Mouse (Mus musculus): ENCODE measurements at regions not wholly inside any gene's neighbourhood (a gene's known extent, or its start where the extent isn't known, plus 50 kb on each side); places are given as distances from the start of the nearest gene placed in this dataset.
"Not testable (repeated sequence)": the region's sequence is repeated elsewhere in the genome, so short reads cannot be mapped to it uniquely, and the experiment has no call there.

- Histone ChIP-seq H3K36me3 (no peaks in the 10 kb centered on the region), H3K4me1 (no peaks in the 10 kb centered on the region), H3K9me3 (replicated peaks) (no peaks in the 10 kb centered on the region), H3K4me2 (replicated peaks) (no peak overlapping the region), H3K27ac (no peak overlapping the region), H3K9ac (no peak overlapping the region), H3K27me3 (no peaks in the 10 kb centered on the region), H3K4me3 (no peak overlapping the region)
- WGBS = 85% methylated on average over 2 of the region's 2 CpGs
- ATAC-seq (ENCODE audit: low FRiP score) = no peak
Observed at GRCm38 (mm10) chr5:4248422-4248821, 56.3 kb downstream of the Mterf1b start.

GRCm38 (mm10) chr5:4254280-4254679 lies 62.1 kb downstream of the Mterf1b start:
- H3K9ac ChIP-seq; H3K27me3 ChIP-seq; H3K4me1 ChIP-seq; H3K27ac ChIP-seq; H3K4me3 ChIP-seq; H3K9me3 ChIP-seq (replicated peaks); H3K36me3 ChIP-seq; H3K4me2 ChIP-seq (replicated peaks); ATAC-seq (ENCODE audit: low FRiP score): not testable (repeated sequence)
- 91% methylated on average over 5 of the region's 5 CpGs for WGBS

DNA sequence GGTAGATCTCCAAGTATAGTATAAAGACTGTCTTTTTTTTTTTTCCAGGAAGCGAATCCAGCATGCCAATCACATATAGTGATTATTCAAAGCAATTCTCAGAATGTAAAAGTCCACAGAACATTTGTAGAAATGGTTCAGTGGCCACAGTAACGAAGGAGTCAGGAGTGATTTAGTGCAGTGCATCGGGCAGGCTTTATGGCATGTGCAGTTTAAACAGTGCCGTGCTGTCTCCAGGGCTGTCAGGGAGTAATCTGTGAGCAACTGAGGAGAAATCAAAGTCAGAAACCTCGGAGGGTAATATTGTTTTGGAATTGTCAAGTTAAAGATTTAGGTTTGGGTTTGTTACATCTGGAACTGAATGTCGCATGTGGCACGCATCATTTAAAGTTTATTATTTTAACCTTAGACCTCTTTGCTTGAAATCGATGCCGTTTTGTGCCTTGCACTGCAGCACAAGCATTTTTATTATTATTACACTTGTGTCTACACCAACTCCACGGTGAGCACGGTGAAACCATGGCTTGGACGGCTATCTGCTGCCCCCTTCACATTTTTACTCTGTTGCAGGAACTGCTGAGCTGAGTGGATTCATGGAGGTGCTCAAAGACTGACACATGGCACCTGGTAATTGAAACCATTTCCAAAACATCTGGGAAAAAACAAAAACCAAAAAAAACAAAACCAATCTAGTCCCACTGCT lies 65.0 kb downstream of the Mterf1b start:
- no peaks in the 10 kb centered on the region for H3K36me3 ChIP-seq
- no peak overlapping the region for H3K27ac ChIP-seq
- no peak for ATAC-seq (ENCODE audit: low FRiP score)
- H3K27me3 ChIP-seq = no peaks in the 10 kb centered on the region
- H3K9me3 ChIP-seq (replicated peaks) = no peaks in the 10 kb centered on the region
- WGBS = 58% methylated on average over 12 of the region's 12 CpGs
- H3K4me3 ChIP-seq = no peak overlapping the region
- H3K9ac ChIP-seq = no peak overlapping the region
- no peak overlapping the region for H3K4me2 ChIP-seq (replicated peaks)
- no peaks in the 10 kb centered on the region for H3K4me1 ChIP-seq

GRCm38 (mm10) chr5:4259260-4259659 lies 67.1 kb downstream of the Mterf1b start:
- H3K4me3 ChIP-seq = no peak overlapping the region
- no peaks in the 10 kb centered on the region for H3K27me3 ChIP-seq
- no peak overlapping the region for H3K27ac ChIP-seq
- no peaks in the 10 kb centered on the region for H3K9me3 ChIP-seq (replicated peaks)
- no peaks in the 10 kb centered on the region for H3K4me1 ChIP-seq
- no peak for ATAC-seq (ENCODE audit: low FRiP score)
- H3K36me3 ChIP-seq = no peaks in the 10 kb centered on the region
- WGBS = 87% methylated on average over 4 of the region's 4 CpGs
- H3K4me2 ChIP-seq (replicated peaks) = no peak overlapping the region
- no peak overlapping the region for H3K9ac ChIP-seq

DNA sequence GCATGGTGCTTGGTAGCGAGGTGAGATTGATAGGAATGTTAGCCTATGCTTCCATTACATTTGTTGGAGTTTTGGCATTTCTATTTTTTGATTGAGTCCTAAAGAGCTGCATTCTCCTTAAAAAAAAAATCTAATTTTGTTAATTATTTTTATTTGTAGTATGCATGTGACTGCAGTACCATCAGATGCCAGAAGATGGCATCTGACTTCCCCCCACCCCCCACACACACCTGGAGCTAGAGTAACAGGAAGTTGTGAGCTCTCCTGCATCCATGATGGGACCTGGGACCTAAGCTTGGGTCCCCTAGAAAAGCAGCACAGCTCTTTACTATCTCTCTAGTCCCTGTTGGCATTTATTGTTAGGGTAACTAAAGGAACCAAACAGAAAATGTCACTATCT lies 70.5 kb downstream of the Mterf1b start:
- ATAC-seq (ENCODE audit: low FRiP score) = no peak
- Histone ChIP-seq H3K27me3 (no peaks in the 10 kb centered on the region), H3K9me3 (replicated peaks) (no peaks in the 10 kb centered on the region), H3K4me2 (replicated peaks) (no peak overlapping the region), H3K4me3 (no peak overlapping the region), H3K36me3 (no peaks in the 10 kb centered on the region), H3K27ac (no peak overlapping the region), H3K9ac (no peak overlapping the region), H3K4me1 (no peaks in the 10 kb centered on the region)
- 95% methylated on average over 1 of the region's 1 CpGs for WGBS

- H3K4me3 ChIP-seq = no peak overlapping the region
- no peak overlapping the region for H3K9ac ChIP-seq
- 67% methylated on average over 5 of the region's 5 CpGs for WGBS
- ATAC-seq (ENCODE audit: low FRiP score) = no peak; the same call in 1 of the 2 replicates
- no peaks in the 10 kb centered on the region for H3K4me1 ChIP-seq
- no peaks in the 10 kb centered on the region for H3K27me3 ChIP-seq
- H3K9me3 ChIP-seq (replicated peaks) = no peaks in the 10 kb centered on the region
- no peak overlapping the region for H3K27ac ChIP-seq
- H3K36me3 ChIP-seq = no peaks in the 10 kb centered on the region
- no peak overlapping the region for H3K4me2 ChIP-seq (replicated peaks)
Observed at GRCm38 (mm10) chr5:4263560-4264160, 71.5 kb downstream of the Mterf1b start.

DNA sequence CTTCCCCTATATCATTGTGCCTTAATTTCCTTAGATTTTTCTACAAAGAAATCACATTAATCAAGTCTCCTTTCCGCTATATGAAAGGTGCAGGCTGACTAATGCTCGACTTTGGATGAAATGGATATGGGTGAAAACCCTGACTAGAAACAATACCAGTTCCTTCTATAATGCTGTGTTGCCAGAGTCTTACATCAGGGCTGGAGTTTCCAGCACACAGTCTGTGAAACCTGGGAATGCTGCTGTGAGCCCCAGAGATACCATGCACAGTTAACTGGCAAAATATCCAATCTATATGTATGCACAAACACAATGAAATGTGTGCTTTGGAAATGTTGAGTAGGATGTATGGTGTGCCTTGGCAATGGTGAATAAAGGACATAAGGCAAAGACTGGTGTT lies 75.5 kb downstream of the Mterf1b start:
- H3K4me1 ChIP-seq = no peaks in the 10 kb centered on the region
- ATAC-seq (ENCODE audit: low FRiP score) = no peak
- H3K9me3 ChIP-seq (replicated peaks) = no peaks in the 10 kb centered on the region
- no peak overlapping the region for H3K27ac ChIP-seq
- 82% methylated on average over 2 of the region's 2 CpGs for WGBS
- H3K4me3 ChIP-seq = no peak overlapping the region
- H3K9ac ChIP-seq = no peak overlapping the region
- H3K4me2 ChIP-seq (replicated peaks) = no peak overlapping the region
- H3K36me3 ChIP-seq = no peaks in the 10 kb centered on the region
- H3K27me3 ChIP-seq = no peaks in the 10 kb centered on the region

DNA sequence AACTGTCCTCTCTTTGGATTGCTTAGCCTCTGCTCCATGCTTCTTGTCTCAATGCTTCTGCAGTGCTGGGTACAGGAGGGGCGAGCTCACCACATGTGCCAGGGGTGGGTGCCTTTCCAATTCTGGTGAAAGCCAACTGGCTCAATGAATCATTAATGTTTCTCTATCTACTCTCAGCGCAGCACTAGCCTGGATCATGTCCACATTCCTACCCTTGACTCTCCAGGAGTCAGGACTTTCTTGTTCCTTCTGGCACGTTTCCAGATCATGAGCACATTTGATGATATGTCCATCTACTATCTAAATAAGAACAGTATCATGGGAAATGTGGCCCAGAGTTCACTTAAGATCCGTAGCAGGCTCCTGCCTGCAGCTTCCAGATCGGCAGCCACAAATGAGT lies 80.8 kb downstream of the Mterf1b start:
- Histone ChIP-seq H3K4me1 (no peaks in the 10 kb centered on the region), H3K27ac (no peak overlapping the region), H3K9ac (no peak overlapping the region), H3K4me2 (replicated peaks) (no peak overlapping the region), H3K27me3 (no peaks in the 10 kb centered on the region), H3K9me3 (replicated peaks) (no peaks in the 10 kb centered on the region), H3K4me3 (no peak overlapping the region), H3K36me3 (no peaks in the 10 kb centered on the region)
- no peak for ATAC-seq (ENCODE audit: low FRiP score)
- WGBS = 84% methylated on average over 5 of the region's 5 CpGs

- 6% methylated on average over 4 of the region's 4 CpGs for WGBS
- Histone ChIP-seq H3K9me3 (replicated peaks) (no peaks in the 10 kb centered on the region), H3K4me1 (0 out of 2 replicates have a peak, but pooled peaks cover 7% of the 10 kb centered on the region), H3K4me2 (replicated peaks) (no peak overlapping the region), H3K9ac (no peak overlapping the region), H3K27ac (no peak overlapping the region), H3K36me3 (no peaks in the 10 kb centered on the region), H3K27me3 (no peaks in the 10 kb centered on the region), H3K4me3 (no peak overlapping the region)
- no peak for ATAC-seq (ENCODE audit: low FRiP score)
Observed at GRCm38 (mm10) chr5:4303616-4304015, 111.4 kb downstream of the Mterf1b start.

- H3K4me2 ChIP-seq (replicated peaks) = no peak overlapping the region
- H3K27me3 ChIP-seq = no peaks in the 10 kb centered on the region
- H3K4me3 ChIP-seq = no peak overlapping the region
- 41% methylated on average over 5 of the region's 5 CpGs for WGBS
- no peak overlapping the region for H3K9ac ChIP-seq
- ATAC-seq (ENCODE audit: low FRiP score) = no peak
- H3K9me3 ChIP-seq (replicated peaks) = no peaks in the 10 kb centered on the region
- H3K36me3 ChIP-seq = no peaks in the 10 kb centered on the region
- H3K27ac ChIP-seq = no peak overlapping the region
- H3K4me1 ChIP-seq = 0 out of 2 replicates have a peak, but pooled peaks cover 7% of the 10 kb centered on the region
Observed at GRCm38 (mm10) chr5:4304201-4304600, 112.0 kb downstream of the Mterf1b start.

GRCm38 (mm10) chr5:4308514-4308913 lies 116.3 kb downstream of the Mterf1b start:
- Histone ChIP-seq H3K9ac (no peak overlapping the region), H3K27me3 (no peaks in the 10 kb centered on the region), H3K27ac (no peak overlapping the region), H3K4me1 (0 out of 2 replicates have a peak, but pooled peaks cover 3% of the 10 kb centered on the region), H3K36me3 (no peaks in the 10 kb centered on the region), H3K4me3 (no peak overlapping the region), H3K4me2 (replicated peaks) (no peak overlapping the region), H3K9me3 (replicated peaks) (no peaks in the 10 kb centered on the region)
- ATAC-seq (ENCODE audit: low FRiP score) = no peak
- 81% methylated on average over 5 of the region's 5 CpGs for WGBS

- Histone ChIP-seq H3K27ac (no peak overlapping the region), H3K27me3 (no peaks in the 10 kb centered on the region), H3K4me1 (no peaks in the 10 kb centered on the region), H3K4me3 (no peak overlapping the region), H3K4me2 (replicated peaks) (no peak overlapping the region), H3K36me3 (no peaks in the 10 kb centered on the region), H3K9me3 (replicated peaks) (no peaks in the 10 kb centered on the region), H3K9ac (no peak overlapping the region)
- no peak for ATAC-seq (ENCODE audit: low FRiP score)
- 84% methylated on average over 4 of the region's 4 CpGs for WGBS
Observed at GRCm38 (mm10) chr5:4311169-4311568, 119.0 kb downstream of the Mterf1b start.

DNA sequence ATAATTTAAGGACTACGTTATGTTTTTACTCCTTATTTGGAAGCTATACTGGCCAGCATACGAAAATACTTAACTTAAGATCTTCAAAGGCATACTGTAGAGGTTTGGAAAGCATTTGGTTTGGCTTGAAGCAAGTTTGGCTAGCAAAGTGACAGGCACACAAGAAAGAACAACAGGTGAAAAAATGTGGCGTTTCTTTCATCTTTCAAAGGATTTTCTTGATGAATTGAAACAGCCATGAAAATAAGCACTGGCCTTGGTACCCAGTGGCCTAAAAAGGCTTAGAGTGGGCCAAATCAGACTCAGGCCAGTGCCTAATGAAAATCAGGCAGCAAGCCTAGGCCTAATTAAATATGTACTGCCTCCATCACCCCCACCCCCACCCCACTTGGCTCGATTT lies 119.4 kb downstream of the Mterf1b start:
- WGBS = 62% methylated on average over 4 of the region's 4 CpGs
- no peak overlapping the region for H3K27ac ChIP-seq
- ATAC-seq (ENCODE audit: low FRiP score) = no peak
- no peak overlapping the region for H3K9ac ChIP-seq
- no peaks in the 10 kb centered on the region for H3K4me1 ChIP-seq
- H3K27me3 ChIP-seq = no peaks in the 10 kb centered on the region
- no peaks in the 10 kb centered on the region for H3K36me3 ChIP-seq
- no peak overlapping the region for H3K4me3 ChIP-seq
- no peak overlapping the region for H3K4me2 ChIP-seq (replicated peaks)
- H3K9me3 ChIP-seq (replicated peaks) = no peaks in the 10 kb centered on the region

Measured in hindbrain, embryonic 12.5 days (tissue).